Mouse (Mus musculus) stomach, postnatal 0 days (tissue): ENCODE data around the gene Cisd2. TPM values are rescaled to one million over a fixed set of nuclear protein-coding genes. Genes with fewer than 3 reads are reported as not detected.
A peak's percentile ranks its signal among the peaks of the same experiment; 100 is the strongest.

Experiments
- ATAC-seq: fragments of 200-750 bp; cut with Nextera tagmentation; 2 replicates; pipeline ENCODE4 v1.8.0; 2017; ENCODE audit not compliant: low FRiP score, low TSS enrichment
- DNase-seq: peaks from one replicate; pipeline ENCODE4 v3.0.0-alpha.2; 2016; ENCODE audit warnings: low spot score
- H3K27ac ChIP-seq: fragments of 300-500 bp; sonication (generic); replicated peaks from 2 replicates; pipeline ENCODE4 v1.5.1; 2014; ENCODE audit warnings: mild to moderate bottlenecking, control low read depth
- H3K27me3 ChIP-seq: fragments of 300-500 bp; sonication (generic); 2 replicates; pipeline ENCODE4 v1.6.1; 2014; ENCODE audit warnings: low read length; ENCODE audit not compliant: control insufficient read depth, insufficient read depth
- H3K36me3 ChIP-seq: fragments of 300-500 bp; sonication (generic); 2 replicates; pipeline ENCODE4 v1.6.1; 2014; ENCODE audit warnings: low read length, mixed read lengths; ENCODE audit not compliant: control insufficient read depth, insufficient read depth
- H3K4me1 ChIP-seq: fragments of 300-500 bp; sonication (generic); replicated peaks from 2 replicates; pipeline ENCODE4 v1.6.1; 2014; ENCODE audit warnings: antibody characterized with exemption; ENCODE audit not compliant: control insufficient read depth, insufficient read depth
- H3K4me2 ChIP-seq: fragments of 300-500 bp; sonication (generic); replicated peaks from 2 replicates; pipeline ENCODE4 v1.6.1; 2014; ENCODE audit warnings: low read depth, mild to moderate bottlenecking, control low read depth, moderate library complexity
- H3K4me3 ChIP-seq: fragments of 300-500 bp; sonication (generic); 2 replicates; pipeline ENCODE4 v1.5.1; 2014; ENCODE audit warnings: low read depth, low read length, control low read depth
- H3K9ac ChIP-seq: fragments of 300-500 bp; sonication (generic); 2 replicates; pipeline ENCODE4 v1.6.1; 2014; ENCODE audit warnings: mild to moderate bottlenecking, low read length, control low read depth, mixed read lengths
- H3K9me3 ChIP-seq: fragments of 300-500 bp; sonication (generic); 2 replicates; pipeline ENCODE4 v1.6.1; 2016; ENCODE audit warnings: low read length; ENCODE audit not compliant: control insufficient read depth
- CTCF ChIP-seq: IDR thresholded peaks from 2 replicates; pipeline ENCODE4 v1.5.1; 2016; ENCODE audit warnings: antibody characterized with exemption, low read depth, mild to moderate bottlenecking, moderate library complexity
- EP300 ChIP-seq: optimal IDR thresholded peaks from 2 replicates; pipeline ENCODE3; 2016; ENCODE audit warnings: antibody characterized with exemption
- WGBS: fragments of 180-500 bp; shearing (Covaris S2); extraction: QIAGEN DNeasy Blood & Tissue Kit; methylation state at CpG from one replicate; pipeline ENCODE4 v1.1.7; 2014; 5-methylcytosine and 5-hydroxymethylcytosine counted together
- polyA plus RNA-seq: library from polyadenylated mRNA; unstranded; fragments of >200 nt; fragmentation: Nextera tagmentation; extraction: Ambion mirVana; gene quantifications from 2 replicates; pipeline ENCODE4 v1.2.1, GENCODE M21; 2015

Cisd2 gene
- polyA plus RNA-seq, 1 experiment from 2014 or later: 34.2 TPM

- Histone ChIP-seq H3K36me3 (no peaks in the 10 kb centered on the region), H3K9me3 (no peaks in the 10 kb centered on the region), H3K4me2 (no peak overlapping the region), H3K27ac (no peak overlapping the region), H3K9ac (no peak overlapping the region), H3K27me3 (no peaks in the 10 kb centered on the region), H3K4me3 (no peak overlapping the region), H3K4me1 (no peaks in the 10 kb centered on the region)
- DNase-seq (no peak), ATAC-seq (no peak)
- 39% methylated on average over 6 of the region's 6 CpGs for WGBS
- TF ChIP-seq EP300 (no peak), CTCF (no peak)
These were observed 27.6 kb downstream of the Cisd2 start for GRCm38 (mm10) chr3:135396081-135396480.

- no peak overlapping the region for H3K4me2 ChIP-seq
- no peaks in the 10 kb centered on the region for H3K4me1 ChIP-seq
- H3K4me3 ChIP-seq: no peak overlapping the region
- no peaks in the 10 kb centered on the region for H3K9me3 ChIP-seq
- no peaks in the 10 kb centered on the region for H3K36me3 ChIP-seq
- DNase-seq (peak; percentile 50), ATAC-seq (peak; percentile 87)
- no peak overlapping the region for H3K9ac ChIP-seq
- H3K27ac ChIP-seq: no peak overlapping the region
- WGBS: 53% methylated on average over 5 of the region's 5 CpGs
- TF ChIP-seq CTCF: no peak
- TF ChIP-seq EP300: no peak
- H3K27me3 ChIP-seq: no peaks in the 10 kb centered on the region
These were observed 28.6 kb downstream of the Cisd2 start for GRCm38 (mm10) chr3:135395085-135395484.

- Histone ChIP-seq H3K36me3 (no peaks in the 10 kb centered on the region), H3K27me3 (no peaks in the 10 kb centered on the region), H3K9me3 (no peaks in the 10 kb centered on the region), H3K9ac (no peak overlapping the region), H3K4me3 (no peak overlapping the region), H3K4me1 (no peaks in the 10 kb centered on the region), H3K4me2 (no peak overlapping the region), H3K27ac (no peak overlapping the region)
- ATAC-seq: no peak
- 49% methylated on average over 6 of the region's 6 CpGs for WGBS
- TF ChIP-seq EP300: no peak
- no peak for TF ChIP-seq CTCF
- DNase-seq: no peak
These were observed 30.5 kb downstream of the Cisd2 start for GRCm38 (mm10) chr3:135393186-135393585.

- H3K27me3 ChIP-seq: no peaks in the 10 kb centered on the region
- no peak for TF ChIP-seq EP300
- H3K4me3 ChIP-seq: no peak overlapping the region
- no peaks in the 10 kb centered on the region for H3K36me3 ChIP-seq
- H3K4me1 ChIP-seq: no peaks in the 10 kb centered on the region
- DNase-seq (no peak), ATAC-seq (no peak)
- no peak overlapping the region for H3K27ac ChIP-seq
- 92% methylated on average over 4 of the region's 4 CpGs for WGBS
- H3K9me3 ChIP-seq: no peaks in the 10 kb centered on the region
- H3K4me2 ChIP-seq: no peak overlapping the region
- no peak overlapping the region for H3K9ac ChIP-seq
These were observed 43.9 kb downstream of the Cisd2 start for GRCm38 (mm10) chr3:135379868-135380267.

- TF ChIP-seq CTCF: no peak
- no peak for DNase-seq
- Histone ChIP-seq H3K4me1 (no peaks in the 10 kb centered on the region), H3K9ac (no peak overlapping the region), H3K9me3 (no peaks in the 10 kb centered on the region), H3K4me2 (no peak overlapping the region), H3K27me3 (no peaks in the 10 kb centered on the region), H3K27ac (no peak overlapping the region), H3K36me3 (no peaks in the 10 kb centered on the region), H3K4me3 (no peak overlapping the region)
- 77% methylated on average over 10 of the region's 10 CpGs for WGBS
- no peak for ATAC-seq
These were observed 46.3 kb downstream of the Cisd2 start for GRCm38 (mm10) chr3:135377445-135377844.

DNA sequence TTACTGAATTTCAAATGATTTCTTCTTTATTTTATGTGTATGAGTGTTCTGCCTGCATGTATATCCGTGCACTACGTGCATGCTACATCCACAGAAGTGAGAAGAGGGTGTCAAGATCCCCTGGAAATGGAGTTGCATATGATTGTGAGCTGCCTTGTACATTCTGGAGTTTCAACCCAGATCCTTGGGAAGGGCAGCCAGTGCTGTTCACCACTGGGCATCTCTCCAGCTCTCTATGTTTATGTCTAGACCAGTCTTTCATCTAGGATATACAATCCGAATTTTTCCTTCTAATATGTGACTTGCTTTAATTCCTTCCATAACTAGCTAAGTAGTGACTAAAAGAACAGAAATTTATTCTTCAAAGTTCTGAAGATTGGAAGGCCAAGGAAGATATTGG, 47.9 kb downstream of the Cisd2 start:
- Histone ChIP-seq H3K27ac (no peak overlapping the region), H3K4me2 (no peak overlapping the region), H3K36me3 (no peaks in the 10 kb centered on the region), H3K9ac (no peak overlapping the region), H3K9me3 (no peaks in the 10 kb centered on the region), H3K4me1 (no peaks in the 10 kb centered on the region), H3K4me3 (no peak overlapping the region), H3K27me3 (no peaks in the 10 kb centered on the region)
- ATAC-seq (no peak), DNase-seq (no peak)
- no peak for TF ChIP-seq CTCF
- TF ChIP-seq EP300: no peak
- 58% methylated on average over 3 of the region's 3 CpGs for WGBS
